Mouse (Mus musculus) spleen, postnatal 36 days (tissue): ENCODE results near the gene Cog6.

ENCODE experiments used
- DNase-seq, 2 experiments: peaks; one replicate each; pipeline ENCODE4 v3.0.0; 2022; ENCODE audit warnings: low spot score in 2 of 2, mixed read lengths in 1 of 2

Gene Cog6

GRCm38 (mm10) chr3:53016436-53017340, at the start of gene Cog6:
Gene Cog6, minus strand, starts transcription at chr3:53017237.
- DNase-seq: peak; percentile 78 to 81

- no peak for DNase-seq
These were observed 49.0 kb upstream of the Cog6 start for GRCm38 (mm10) chr3:53066095-53066372.

GRCm38 (mm10) chr3:53065267-53066094, 48.4 kb upstream of the Cog6 start:
- no peak for DNase-seq

GRCm38 (mm10) chr3:53063423-53064147, 46.5 kb upstream of the Cog6 start:
- DNase-seq: no peak

GRCm38 (mm10) chr3:53059959-53060358, 42.9 kb upstream of the Cog6 start:
- no peak for DNase-seq

GRCm38 (mm10) chr3:53056430-53056829, 39.4 kb upstream of the Cog6 start:
- no peak for DNase-seq

- no peak for DNase-seq
These were observed 35.3 kb upstream of the Cog6 start for GRCm38 (mm10) chr3:53052385-53052784.

GRCm38 (mm10) chr3:53046371-53046770, 29.3 kb upstream of the Cog6 start:
- no peak for DNase-seq

- no peak for DNase-seq
These were observed 28.7 kb upstream of the Cog6 start for GRCm38 (mm10) chr3:53045697-53046096.

GRCm38 (mm10) chr3:53044682-53045299, 27.8 kb upstream of the Cog6 start:
- DNase-seq: no peak

- no peak for DNase-seq
These were observed 27.2 kb upstream of the Cog6 start for GRCm38 (mm10) chr3:53044238-53044637.

- DNase-seq: no peak
These were observed 26.3 kb upstream of the Cog6 start for GRCm38 (mm10) chr3:53043206-53043780.

- DNase-seq: no peak
These were observed 25.2 kb upstream of the Cog6 start for GRCm38 (mm10) chr3:53042240-53042567.

GRCm38 (mm10) chr3:53041411-53042239, 24.6 kb upstream of the Cog6 start, which contains the start of gene Lhfp:
Gene Lhfp, plus strand, starts transcription at chr3:53041528.
- DNase-seq: no peak

- DNase-seq: no peak
These were observed 23.8 kb upstream of the Cog6 start for GRCm38 (mm10) chr3:53040593-53041410.

GRCm38 (mm10) chr3:53039746-53040145, 22.7 kb upstream of the Cog6 start:
- DNase-seq: no peak

- no peak for DNase-seq
These were observed 21.9 kb upstream of the Cog6 start for GRCm38 (mm10) chr3:53038913-53039312.

- no peak for DNase-seq
These were observed 19.9 kb upstream of the Cog6 start for GRCm38 (mm10) chr3:53036941-53037340.

GRCm38 (mm10) chr3:53036076-53036475, 19.0 kb upstream of the Cog6 start:
- no peak for DNase-seq

GRCm38 (mm10) chr3:53033448-53033847, 16.4 kb upstream of the Cog6 start:
- DNase-seq: no peak
